Mouse (Mus musculus): ENCODE measurements at regions not wholly inside any gene's neighbourhood (a gene's known extent, or its start where the extent isn't known, plus 50 kb on each side); places are given as distances from the start of the nearest gene placed in this dataset.
A peak's percentile ranks its signal among the peaks of the same experiment; 100 is the strongest.
"Not testable (repeated sequence)": the region's sequence is repeated elsewhere in the genome, so short reads cannot be mapped to it uniquely, and the experiment has no call there.

DNA sequence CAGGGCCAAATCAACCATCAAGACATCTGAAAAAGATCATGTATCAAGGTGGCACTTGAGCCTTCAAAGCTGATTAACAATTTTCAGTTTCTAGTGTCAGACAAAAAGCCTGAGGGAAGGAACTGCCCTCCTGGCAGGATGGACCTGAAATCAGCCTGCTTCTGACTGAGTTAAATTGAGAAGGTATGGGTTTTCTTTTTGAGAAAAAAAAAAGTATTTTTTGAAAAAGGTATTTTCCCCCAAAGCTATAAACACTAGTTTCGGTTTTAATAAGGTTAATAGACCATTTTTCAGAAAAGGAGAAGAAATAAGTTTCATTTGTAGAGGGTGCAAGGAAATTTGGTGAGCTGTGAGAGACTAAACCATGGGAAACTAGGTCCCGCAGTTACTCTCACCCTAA, 124.6 kb upstream of the Mrpl21 start:
- H3K4me1 ChIP-seq (ENCODE audit: control insufficient read depth, insufficient read depth, low read length); H3K27me3 ChIP-seq (ENCODE audit: control insufficient read depth, insufficient read depth, low read length, poor library complexity, severe bottlenecking); H3K36me3 ChIP-seq (ENCODE audit: control insufficient read depth, insufficient read depth, low read length, poor library complexity, severe bottlenecking); H3K27ac ChIP-seq (ENCODE audit: insufficient read depth, low read length); H3K4me3 ChIP-seq (ENCODE audit: low read depth, low read length); H3K9ac ChIP-seq (ENCODE audit: low read depth, poor library complexity, severe bottlenecking): not testable (repeated sequence)
- peaks cover 14% of the 10 kb centered on the region; the same call in 1 of the 2 replicates for H3K9me3 ChIP-seq (replicated peaks; ENCODE audit: control insufficient read depth, insufficient read depth, low read length, poor library complexity, severe bottlenecking)

DNA sequence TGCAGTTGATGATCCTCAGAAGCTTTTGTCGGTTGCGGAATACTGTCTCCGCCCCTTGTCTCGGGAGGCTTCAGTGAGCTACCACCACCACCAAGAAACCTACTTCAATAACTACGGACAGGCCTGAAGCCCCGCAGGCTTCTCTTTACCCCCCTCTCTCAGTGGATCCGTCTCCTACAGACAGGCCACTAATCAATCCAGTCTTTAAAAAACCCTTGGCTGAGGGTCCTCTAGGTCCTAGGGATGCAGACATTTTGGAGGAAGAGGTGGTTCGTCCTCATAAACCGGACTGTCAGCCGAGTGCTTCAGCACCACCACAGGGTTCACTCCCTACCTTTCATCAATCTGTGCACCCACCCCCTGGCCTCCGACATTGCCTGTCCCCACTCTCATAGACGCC, 123.4 kb upstream of the Mrpl21 start:
- no peaks in the 10 kb centered on the region for H3K4me1 ChIP-seq (ENCODE audit: control insufficient read depth, insufficient read depth, low read length)
- no peak overlapping the region for H3K27ac ChIP-seq (ENCODE audit: insufficient read depth, low read length)
- H3K9me3 ChIP-seq (replicated peaks; ENCODE audit: control insufficient read depth, insufficient read depth, low read length, poor library complexity, severe bottlenecking): peaks cover 12% of the 10 kb centered on the region; the same call in 1 of the 2 replicates
- H3K27me3 ChIP-seq (ENCODE audit: control insufficient read depth, insufficient read depth, low read length, poor library complexity, severe bottlenecking): no peaks in the 10 kb centered on the region
- TF ChIP-seq EP300 (IDR thresholded peaks at IDR 0.05; ENCODE audit: insufficient read depth, low read depth, low read length) (no peak), POLR2A (IDR thresholded peaks at IDR 0.05; ENCODE audit: insufficient read depth, low read length) (no peak), CTCF (IDR thresholded peaks at IDR 0.05; ENCODE audit: low read depth, low read length) (no peak)
- H3K9ac ChIP-seq (ENCODE audit: low read depth, poor library complexity, severe bottlenecking): no peak overlapping the region
- no peak overlapping the region for H3K4me3 ChIP-seq (ENCODE audit: low read depth, low read length)
- no peaks in the 10 kb centered on the region for H3K36me3 ChIP-seq (ENCODE audit: control insufficient read depth, insufficient read depth, low read length, poor library complexity, severe bottlenecking)

DNA sequence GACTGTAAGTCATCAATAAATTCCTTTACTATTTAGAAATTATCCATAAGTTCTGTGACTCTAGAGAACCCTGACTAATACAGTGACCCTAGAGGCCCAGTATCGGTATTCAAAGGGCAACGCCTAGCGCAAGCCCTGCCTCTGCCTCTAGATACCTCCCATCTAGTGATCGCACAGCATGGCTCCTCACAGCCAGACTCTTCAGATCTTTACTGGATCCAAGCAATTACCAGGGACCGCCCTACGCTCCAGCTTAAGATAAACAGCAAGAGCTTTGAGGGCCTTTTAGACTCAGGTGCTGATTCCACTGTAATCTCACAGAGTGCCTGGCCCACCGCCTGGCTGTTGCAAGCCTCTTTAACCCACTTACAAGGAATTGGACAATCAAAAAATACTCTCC, 115.0 kb upstream of the Mrpl21 start:
- H3K4me3 ChIP-seq (ENCODE audit: low read depth, low read length): no peak overlapping the region
- no peak overlapping the region for H3K9ac ChIP-seq (ENCODE audit: low read depth, poor library complexity, severe bottlenecking)
- TF ChIP-seq CTCF (IDR thresholded peaks at IDR 0.05; ENCODE audit: low read depth, low read length) (no peak), EP300 (IDR thresholded peaks at IDR 0.05; ENCODE audit: insufficient read depth, low read depth, low read length) (no peak), POLR2A (IDR thresholded peaks at IDR 0.05; ENCODE audit: insufficient read depth, low read length) (no peak)
- no peaks in the 10 kb centered on the region for H3K4me1 ChIP-seq (ENCODE audit: control insufficient read depth, insufficient read depth, low read length)
- H3K9me3 ChIP-seq (replicated peaks; ENCODE audit: control insufficient read depth, insufficient read depth, low read length, poor library complexity, severe bottlenecking): no peaks in the 10 kb centered on the region
- H3K36me3 ChIP-seq (ENCODE audit: control insufficient read depth, insufficient read depth, low read length, poor library complexity, severe bottlenecking): no peaks in the 10 kb centered on the region
- H3K27ac ChIP-seq (ENCODE audit: insufficient read depth, low read length): no peak overlapping the region
- no peaks in the 10 kb centered on the region for H3K27me3 ChIP-seq (ENCODE audit: control insufficient read depth, insufficient read depth, low read length, poor library complexity, severe bottlenecking)

- no peaks in the 10 kb centered on the region for H3K36me3 ChIP-seq (ENCODE audit: control insufficient read depth, insufficient read depth, low read length, poor library complexity, severe bottlenecking)
- H3K9ac ChIP-seq (ENCODE audit: low read depth, poor library complexity, severe bottlenecking): no peak overlapping the region
- TF ChIP-seq CTCF (IDR thresholded peaks at IDR 0.05; ENCODE audit: low read depth, low read length) (no peak), POLR2A (IDR thresholded peaks at IDR 0.05; ENCODE audit: insufficient read depth, low read length) (no peak), EP300 (IDR thresholded peaks at IDR 0.05; ENCODE audit: insufficient read depth, low read depth, low read length) (no peak)
- no peak overlapping the region for H3K4me3 ChIP-seq (ENCODE audit: low read depth, low read length)
- no peaks in the 10 kb centered on the region for H3K27me3 ChIP-seq (ENCODE audit: control insufficient read depth, insufficient read depth, low read length, poor library complexity, severe bottlenecking)
- H3K4me1 ChIP-seq (ENCODE audit: control insufficient read depth, insufficient read depth, low read length): no peaks in the 10 kb centered on the region
- no peaks in the 10 kb centered on the region for H3K9me3 ChIP-seq (replicated peaks; ENCODE audit: control insufficient read depth, insufficient read depth, low read length, poor library complexity, severe bottlenecking)
- no peak overlapping the region for H3K27ac ChIP-seq (ENCODE audit: insufficient read depth, low read length)
Observed at GRCm38 (mm10) chr19:3182625-3183024, 100.1 kb upstream of the Mrpl21 start.

- Histone ChIP-seq H3K4me1 (ENCODE audit: control insufficient read depth, insufficient read depth, low read length) (no peaks in the 10 kb centered on the region), H3K9ac (ENCODE audit: low read depth, poor library complexity, severe bottlenecking) (no peak overlapping the region), H3K9me3 (replicated peaks; ENCODE audit: control insufficient read depth, insufficient read depth, low read length, poor library complexity, severe bottlenecking) (no peaks in the 10 kb centered on the region), H3K36me3 (ENCODE audit: control insufficient read depth, insufficient read depth, low read length, poor library complexity, severe bottlenecking) (no peaks in the 10 kb centered on the region), H3K4me3 (ENCODE audit: low read depth, low read length) (no peak overlapping the region), H3K27me3 (ENCODE audit: control insufficient read depth, insufficient read depth, low read length, poor library complexity, severe bottlenecking) (no peaks in the 10 kb centered on the region), H3K27ac (ENCODE audit: insufficient read depth, low read length) (no peak overlapping the region)
- no peak for TF ChIP-seq POLR2A (IDR thresholded peaks at IDR 0.05; ENCODE audit: insufficient read depth, low read length)
- TF ChIP-seq CTCF (IDR thresholded peaks at IDR 0.05; ENCODE audit: low read depth, low read length): no peak
- TF ChIP-seq EP300 (IDR thresholded peaks at IDR 0.05; ENCODE audit: insufficient read depth, low read depth, low read length): no peak
Observed at GRCm38 (mm10) chr19:3192644-3193043, 90.1 kb upstream of the Mrpl21 start.

- not testable (repeated sequence) for H3K4me3 ChIP-seq (ENCODE audit: low read depth, low read length); H3K4me1 ChIP-seq (ENCODE audit: control insufficient read depth, insufficient read depth, low read length); H3K9me3 ChIP-seq (replicated peaks; ENCODE audit: control insufficient read depth, insufficient read depth, low read length, poor library complexity, severe bottlenecking); H3K27ac ChIP-seq (ENCODE audit: insufficient read depth, low read length); H3K9ac ChIP-seq (ENCODE audit: low read depth, poor library complexity, severe bottlenecking); H3K36me3 ChIP-seq (ENCODE audit: control insufficient read depth, insufficient read depth, low read length, poor library complexity, severe bottlenecking); H3K27me3 ChIP-seq (ENCODE audit: control insufficient read depth, insufficient read depth, low read length, poor library complexity, severe bottlenecking)
- TF ChIP-seq CTCF (IDR thresholded peaks at IDR 0.05; ENCODE audit: low read depth, low read length): peak; percentile 58
Observed at GRCm38 (mm10) chr19:3204504-3204903, 78.2 kb upstream of the Mrpl21 start.

GRCm38 (mm10) chr19:3205406-3205805, 77.3 kb upstream of the Mrpl21 start:
- not testable (repeated sequence) for H3K27me3 ChIP-seq (ENCODE audit: control insufficient read depth, insufficient read depth, low read length, poor library complexity, severe bottlenecking); H3K9ac ChIP-seq (ENCODE audit: low read depth, poor library complexity, severe bottlenecking); H3K4me1 ChIP-seq (ENCODE audit: control insufficient read depth, insufficient read depth, low read length); H3K27ac ChIP-seq (ENCODE audit: insufficient read depth, low read length); H3K9me3 ChIP-seq (replicated peaks; ENCODE audit: control insufficient read depth, insufficient read depth, low read length, poor library complexity, severe bottlenecking); H3K4me3 ChIP-seq (ENCODE audit: low read depth, low read length); H3K36me3 ChIP-seq (ENCODE audit: control insufficient read depth, insufficient read depth, low read length, poor library complexity, severe bottlenecking)
